18 mouse cellular contexts compared by ENCODE assay signal in the genomic region with DNA sequence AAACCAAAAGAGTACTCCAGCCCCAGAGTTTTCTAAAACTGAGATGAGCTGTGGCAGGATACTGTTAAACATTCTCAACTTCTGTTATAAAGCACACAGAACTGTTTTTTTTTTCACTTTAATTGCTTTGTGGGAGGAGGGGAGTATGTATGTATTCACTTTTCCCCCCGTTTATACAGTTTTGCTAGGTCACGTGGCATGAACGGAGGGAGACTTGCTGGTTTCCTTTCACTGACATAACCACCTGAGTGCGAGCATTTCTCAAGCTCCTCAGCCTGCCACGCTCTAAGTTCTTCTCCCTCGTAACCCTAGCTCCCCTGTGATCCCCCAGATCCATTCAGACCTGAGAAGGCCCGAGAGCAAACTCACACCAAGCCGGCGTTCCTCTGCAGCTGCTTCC.
"Had no signal": no experiment of that assay in that cellular context is flagged by ENCODE, and none has a peak within 500 bp of the region (broad histone marks: within the 10 kb centered on the region; RNA-seq: fewer than 3 reads in every experiment).

No protein-coding gene starts in this region.

- DNase-seq: liver, postnatal 0 days; lung, adult 2 months; lung, postnatal 14 days; lung, postnatal 36 days; right cerebral cortex, postnatal 14 days; thymus, adult 2 months; thymus, postnatal 25 days; thymus, postnatal 4 days had no signal

- H3K4me3 ChIP-seq: lung, embryonic 15.5 days; megakaryocyte, embryonic 14.5 days; midbrain, embryonic 13.5 days; midbrain, embryonic 15.5 days; neural tube, embryonic 13.5 days; stomach, embryonic 15.5 days had no signal

- H3K4me2 ChIP-seq: lung, embryonic 15.5 days; midbrain, embryonic 11.5 days; midbrain, embryonic 13.5 days; midbrain, embryonic 15.5 days; stomach, embryonic 15.5 days had no signal

- H3K27me3 ChIP-seq: lung, embryonic 15.5 days; megakaryocyte, embryonic 14.5 days; midbrain, embryonic 13.5 days; midbrain, embryonic 15.5 days; neural tube, embryonic 13.5 days; stomach, embryonic 15.5 days had no signal

- H3K9me3 ChIP-seq: lung, embryonic 15.5 days; megakaryocyte, embryonic 14.5 days; midbrain, embryonic 13.5 days; midbrain, embryonic 15.5 days; neural tube, embryonic 13.5 days; stomach, embryonic 15.5 days had no signal

- ATAC-seq: liver, postnatal 0 days; lung, postnatal 0 days; midbrain, embryonic 13.5 days; midbrain, embryonic 15.5 days had no signal

- H3K9ac ChIP-seq: liver, postnatal 0 days; lung, embryonic 15.5 days; midbrain, embryonic 13.5 days; midbrain, embryonic 15.5 days; neural tube, embryonic 13.5 days; stomach, embryonic 15.5 days had no signal

- H3K27ac ChIP-seq: lung, embryonic 15.5 days; macrophage; midbrain, embryonic 13.5 days; midbrain, embryonic 15.5 days; stomach, embryonic 15.5 days; stomach, postnatal 0 days had no signal
